Mouse (Mus musculus) macrophage (primary cell): ENCODE results near the gene Rln3. TPM values are rescaled to one million over a fixed set of nuclear protein-coding genes. Genes with fewer than 3 reads are reported as not detected.

Experiments
- H3K27ac ChIP-seq: fragments of 350-480 bp; formaldehyde crosslinking; 2 replicates; pipeline ENCODE4 v1.9.0; 2021
- H3K36me3 ChIP-seq: fragments of 350-480 bp; formaldehyde crosslinking; 2 replicates; pipeline ENCODE4 v1.9.0; 2021; ENCODE audit errors: inconsistent target
- H3K4me3 ChIP-seq: fragments of 350-480 bp; formaldehyde crosslinking; 2 replicates; pipeline ENCODE4 v1.9.0; 2021; ENCODE audit errors: inconsistent target
- H3K79me2 ChIP-seq: fragments of 350-480 bp; formaldehyde crosslinking; 2 replicates; pipeline ENCODE4 v1.9.0; 2021; ENCODE audit errors: inconsistent target
- WGBS: methylation state at CpG from one replicate; pipeline ENCODE4 v1.1.7; 2026; ENCODE audit warnings: inconsistent platforms; ENCODE audit not compliant: missing documents; 5-methylcytosine and 5-hydroxymethylcytosine counted together
- polyA plus RNA-seq: library from polyadenylated mRNA; stranded (reverse); fragments of 250-400 nt; gene quantifications from 3 replicates; pipeline ENCODE4 v1.2.4, GENCODE M21; 2018; ENCODE audit warnings: inconsistent platforms

The Rln3 gene
- polyA plus RNA-seq, 1 experiment from 2014 or later, result not detected

DNA sequence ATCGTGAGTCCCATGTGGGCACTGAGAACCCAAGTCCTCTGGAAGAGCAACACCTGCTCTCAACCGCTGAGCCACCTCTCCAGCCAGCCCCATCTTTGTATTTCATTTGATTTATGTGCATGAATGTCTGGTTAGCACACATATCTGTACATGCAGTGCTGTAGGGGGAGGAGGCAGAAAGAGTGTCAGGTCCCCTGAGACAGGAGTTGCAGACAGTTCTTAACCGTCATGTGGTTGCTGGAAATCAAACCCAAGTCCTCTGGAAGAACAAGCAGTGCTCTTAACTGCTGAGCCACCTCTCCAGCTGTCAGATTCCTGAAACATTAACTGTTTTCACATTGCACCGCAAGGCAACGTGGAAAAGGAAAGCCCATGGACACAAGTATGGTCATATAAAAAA is 3.4 kb upstream of the Rln3 start:
- 94% methylated on average over 5 of the region's 5 CpGs for WGBS
- no peak overlapping the region for H3K4me3 ChIP-seq

DNA sequence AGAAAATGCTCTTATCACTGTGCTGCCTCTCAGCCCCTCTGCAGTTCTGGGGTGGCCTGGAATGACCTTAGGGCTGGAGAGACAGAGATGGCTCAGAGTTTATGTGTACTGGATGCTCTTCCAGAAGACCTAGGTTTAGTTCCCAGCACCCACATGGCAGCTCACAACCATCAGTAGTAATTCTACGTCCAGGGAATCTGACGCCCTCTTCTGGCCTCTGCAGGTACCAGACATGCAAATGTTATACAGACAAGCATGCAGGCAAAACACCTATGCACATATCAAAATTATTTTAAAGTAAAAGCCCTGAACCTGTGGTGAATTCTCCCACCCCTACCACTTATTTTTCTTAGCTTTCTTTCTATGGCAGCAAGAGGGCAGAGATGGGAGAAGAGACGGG is 1.7 kb upstream of the Rln3 start:
- no peak overlapping the region for H3K4me3 ChIP-seq
- H3K27ac ChIP-seq, result no peak overlapping the region
- H3K36me3 ChIP-seq, result no peaks in the 10 kb centered on the region
- H3K79me2 ChIP-seq, result no peaks in the 10 kb centered on the region
- WGBS, result 96% methylated on average over 3 of the region's 3 CpGs

More for the DNA sequence above, 3.4 kb upstream of the Rln3 start:
- Histone ChIP-seq H3K79me2 (no peaks in the 10 kb centered on the region), H3K27ac (no peak overlapping the region), H3K36me3 (no peaks in the 10 kb centered on the region)

DNA sequence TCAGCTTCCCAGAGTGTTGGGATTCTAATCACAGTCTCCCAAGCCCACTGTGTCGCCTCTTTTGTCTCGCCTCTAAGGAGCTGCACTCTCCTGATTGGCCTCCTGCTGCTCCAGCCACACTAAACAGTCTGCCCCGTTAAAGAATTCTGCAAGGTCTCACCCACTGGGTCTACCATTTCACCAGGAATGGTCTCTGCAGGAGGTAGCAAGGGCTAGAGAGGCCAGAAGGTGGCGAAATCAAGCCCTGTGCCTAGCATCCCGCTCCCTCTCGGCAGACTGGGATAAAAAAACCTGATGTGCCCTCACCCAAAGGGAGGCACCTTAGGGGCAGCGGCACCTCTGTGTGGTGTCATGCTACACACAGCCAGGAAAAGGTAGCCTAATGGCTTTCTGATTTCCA is 697 bp downstream of the Rln3 start:
- WGBS, result 92% methylated on average over 7 of the region's 7 CpGs
- Histone ChIP-seq H3K79me2 (no peaks in the 10 kb centered on the region), H3K27ac (no peak overlapping the region)

DNA sequence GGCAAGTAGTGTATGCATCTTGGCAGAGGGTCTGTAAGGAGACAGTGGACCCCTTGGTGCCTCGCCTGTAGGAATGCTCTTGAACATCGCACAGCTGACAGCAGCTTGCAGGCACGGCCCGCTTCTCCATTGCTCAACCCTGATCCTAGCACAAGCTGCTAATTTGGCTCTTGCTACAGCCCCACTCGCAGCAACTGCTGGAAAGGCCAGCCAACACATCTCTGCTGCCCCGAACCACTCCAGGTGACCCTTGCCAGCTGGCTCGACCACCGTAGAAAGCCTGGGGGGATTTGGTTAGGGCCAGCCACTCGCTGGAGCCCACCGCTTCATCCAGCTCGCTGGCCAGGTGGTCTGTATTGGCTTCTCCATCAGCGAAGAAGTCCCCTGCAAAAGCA is 1.9 kb downstream of the Rln3 start:
- 50% methylated on average over 12 of the region's 12 CpGs for whole genome bisulfite sequencing
- Histone ChIP-seq H3K36me3 (no peaks in the 10 kb centered on the region), H3K4me3 (no peak overlapping the region), H3K27ac (no peak overlapping the region), H3K79me2 (no peaks in the 10 kb centered on the region)

More for the DNA sequence above, 697 bp downstream of the Rln3 start:
- H3K36me3 ChIP-seq, result no peaks in the 10 kb centered on the region
- no peak overlapping the region for H3K4me3 ChIP-seq

DNA sequence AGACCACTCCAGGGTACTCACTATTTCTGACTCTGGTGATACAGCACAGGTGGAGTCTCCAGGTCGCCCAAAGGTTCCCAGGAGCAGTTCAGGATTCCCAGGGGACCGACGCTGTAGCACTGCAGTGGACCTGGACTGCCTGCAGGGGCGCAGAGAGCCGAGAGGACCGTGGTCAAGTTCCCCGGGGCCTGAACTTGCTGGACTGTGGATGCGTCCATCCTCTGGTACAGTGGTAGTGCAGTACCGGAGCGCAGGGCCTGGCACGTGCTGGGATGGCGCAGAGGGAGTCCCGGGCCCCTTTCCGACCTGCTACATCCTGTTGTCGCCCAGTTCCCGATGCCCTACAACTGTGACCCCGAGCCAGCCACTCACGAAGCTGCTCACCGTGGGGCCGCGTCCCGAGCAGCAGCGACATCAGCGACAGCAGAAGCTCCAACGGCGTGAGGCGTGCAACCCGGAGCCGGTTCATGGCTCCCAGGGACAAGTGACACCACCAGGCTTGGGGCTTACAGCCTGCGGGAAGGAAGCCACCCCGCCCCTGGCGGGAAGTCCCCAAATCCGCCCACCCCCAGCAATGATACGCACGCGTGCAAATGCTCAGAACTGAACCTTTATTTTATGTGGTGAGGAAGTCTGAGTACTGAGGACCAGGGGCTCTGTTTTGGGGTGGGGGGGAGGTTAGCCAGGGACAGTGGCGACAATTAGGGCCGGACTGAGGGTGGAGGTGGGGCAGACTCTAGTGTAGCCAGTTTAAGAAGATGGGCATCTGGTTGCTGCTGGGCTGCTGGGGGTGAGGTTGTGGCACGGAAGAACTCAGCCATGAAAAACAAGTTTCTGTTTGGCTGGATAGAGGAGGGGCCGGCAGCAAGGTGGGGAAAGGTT is 2.5 kb downstream of the Rln3 start, which contains the start of gene Il27ra:
Gene Il27ra (minus strand): TSS at position 524 of the 882 bp plus-strand sequence.
- Histone ChIP-seq H3K4me3 (no peak within 1 kb of the TSS), H3K27ac (no peak within 1 kb of the TSS), H3K36me3 (no peaks in the 10 kb centered on the region), H3K79me2 (no peaks in the 10 kb centered on the region)
- WGBS, result 2% methylated on average over 39 of the region's 40 CpGs

DNA sequence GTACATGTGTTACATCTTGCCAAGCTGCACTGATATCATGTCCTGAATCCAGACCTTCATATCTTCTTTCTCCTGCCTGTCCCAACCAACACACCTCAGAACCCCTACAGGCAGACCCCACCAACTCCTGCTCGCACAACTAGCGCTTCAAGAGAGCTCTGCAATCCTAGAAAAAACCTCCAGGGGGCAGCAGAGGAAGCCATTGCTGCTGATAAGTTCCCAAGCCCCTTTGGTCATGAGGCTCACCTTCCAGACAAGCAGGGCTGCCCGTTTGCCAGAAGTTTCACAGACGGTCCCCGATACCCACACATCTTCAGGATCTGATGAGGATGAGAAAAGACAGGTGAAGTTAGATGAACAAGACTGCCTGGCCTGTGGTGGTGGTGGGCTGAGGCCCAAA is 5.8 kb downstream of the Rln3 start:
- no peak overlapping the region for H3K27ac ChIP-seq
- H3K36me3 ChIP-seq, result no peaks in the 10 kb centered on the region
- H3K4me3 ChIP-seq, result no peak overlapping the region
- 13% methylated on average over 5 of the region's 5 CpGs for WGBS
- H3K79me2 ChIP-seq, result no peaks in the 10 kb centered on the region

DNA sequence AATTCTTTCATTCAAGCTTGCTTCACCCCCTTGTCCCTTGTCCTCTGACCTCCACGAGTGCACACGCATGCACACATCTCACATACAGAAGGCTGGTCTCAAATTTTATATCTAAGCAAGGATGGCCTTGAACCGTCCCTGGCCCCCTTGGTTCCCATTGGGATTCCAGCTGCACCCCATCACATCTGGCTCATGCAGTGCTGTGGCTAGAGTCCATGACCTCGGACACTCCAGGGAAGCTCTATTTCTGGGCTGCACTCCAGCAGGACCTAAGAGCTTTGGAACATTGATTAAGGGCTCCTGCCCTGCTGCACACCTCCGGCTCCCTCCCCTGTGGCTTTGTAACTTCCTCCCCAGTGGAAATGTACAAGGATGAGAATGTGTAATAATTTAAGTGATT is 6.8 kb downstream of the Rln3 start:
- 96% methylated on average over 4 of the region's 5 CpGs for WGBS
- Histone ChIP-seq H3K4me3 (no peak overlapping the region), H3K27ac (no peak overlapping the region), H3K36me3 (no peaks in the 10 kb centered on the region), H3K79me2 (no peaks in the 10 kb centered on the region)

DNA sequence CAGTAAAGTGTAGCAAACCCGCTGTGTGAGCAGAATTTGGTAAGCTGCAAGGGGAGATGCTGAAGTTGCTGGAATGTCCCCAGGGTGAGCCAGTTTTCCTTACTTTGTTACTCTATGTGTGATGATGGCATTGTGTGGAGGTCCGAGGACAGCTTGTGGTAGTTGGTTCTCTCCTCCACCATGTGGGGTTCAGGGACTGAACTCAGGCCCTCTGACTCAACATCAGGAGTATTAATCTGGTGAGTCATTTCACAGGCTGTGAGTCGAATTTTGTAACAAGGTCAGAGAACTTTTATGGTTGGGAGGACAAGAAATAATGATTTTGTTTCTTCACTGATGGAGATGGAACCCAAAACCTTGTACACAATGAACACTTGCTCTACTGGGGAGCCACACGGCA is 12.0 kb downstream of the Rln3 start:
- Histone ChIP-seq H3K79me2 (no peaks in the 10 kb centered on the region), H3K36me3 (no peaks in the 10 kb centered on the region), H3K4me3 (no peak overlapping the region), H3K27ac (no peak overlapping the region)
- WGBS, result 86% methylated on average over 4 of the region's 4 CpGs

DNA sequence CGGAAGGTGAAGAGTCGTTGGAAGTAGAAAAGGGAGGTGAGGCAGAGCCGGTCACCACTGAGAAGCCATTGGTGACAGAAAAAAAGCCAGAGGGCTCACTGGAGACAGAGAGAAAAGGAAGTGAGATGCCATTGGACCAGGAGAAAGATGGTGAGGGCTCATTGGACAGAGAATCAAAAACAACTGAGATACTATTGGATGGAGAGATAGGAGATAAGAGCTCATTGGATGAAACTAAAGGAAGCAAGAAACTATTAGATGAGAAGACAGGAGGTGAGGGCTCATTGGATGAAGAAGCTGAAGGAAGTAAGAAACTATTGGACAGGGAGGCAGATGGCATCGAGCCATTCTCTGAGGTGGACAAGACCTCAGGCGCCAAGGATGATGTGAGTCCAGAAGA is 15.5 kb downstream of the Rln3 start:
- H3K27ac ChIP-seq, result no peak overlapping the region
- no peak overlapping the region for H3K4me3 ChIP-seq
- no peaks in the 10 kb centered on the region for H3K36me3 ChIP-seq
- WGBS, result 87% methylated on average over 5 of the region's 5 CpGs
- H3K79me2 ChIP-seq, result no peaks in the 10 kb centered on the region

DNA sequence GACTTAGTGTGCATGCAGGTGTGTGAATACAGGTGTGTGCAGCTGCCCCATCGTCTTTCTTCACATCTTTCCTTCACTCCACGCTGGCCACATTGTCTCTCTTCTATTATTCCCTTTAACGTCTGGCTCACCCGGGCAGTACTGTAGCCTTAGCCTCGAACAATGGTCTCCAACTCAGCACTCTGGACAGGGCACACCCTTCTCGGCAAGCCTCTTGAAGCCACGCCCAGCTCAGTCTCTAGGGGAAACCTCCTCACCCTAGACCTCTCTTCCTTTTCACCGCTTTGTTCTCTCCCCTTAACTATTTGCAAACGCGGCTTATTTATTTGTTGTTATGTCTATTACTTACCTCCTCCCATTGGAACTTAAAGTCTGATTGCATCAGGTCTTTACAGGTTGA is 17.4 kb downstream of the Rln3 start:
- Histone ChIP-seq H3K36me3 (no peaks in the 10 kb centered on the region), H3K27ac (no peak overlapping the region), H3K79me2 (no peaks in the 10 kb centered on the region), H3K4me3 (no peak overlapping the region)
- WGBS, result 11% methylated on average over 10 of the region's 10 CpGs

DNA sequence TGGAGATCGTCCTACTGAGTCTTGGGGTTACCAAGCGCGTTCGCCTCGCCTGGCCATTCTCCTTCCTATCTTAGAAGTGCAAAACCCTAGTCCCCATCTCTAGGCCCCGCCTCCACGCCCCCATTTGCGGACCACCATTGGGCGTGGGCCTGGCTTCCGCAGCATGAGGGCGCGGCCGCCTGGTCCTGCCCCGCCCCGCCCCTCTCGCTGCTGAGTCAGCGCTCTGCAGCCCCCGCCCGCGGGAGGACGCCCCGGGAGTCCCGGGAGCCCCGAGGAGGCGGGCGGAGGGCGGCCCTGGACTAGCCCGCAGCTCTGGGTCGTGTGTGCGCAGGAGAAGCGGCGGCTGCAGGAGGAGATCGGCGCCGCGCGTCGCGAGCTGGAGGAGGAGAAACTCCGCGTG is 18.9 kb downstream of the Rln3 start:
- no peak overlapping the region for H3K4me3 ChIP-seq
- 4% methylated on average over 41 of the region's 41 CpGs for WGBS
- H3K79me2 ChIP-seq, result no peaks in the 10 kb centered on the region
- H3K36me3 ChIP-seq, result no peaks in the 10 kb centered on the region
- H3K27ac ChIP-seq, result no peak overlapping the region

DNA sequence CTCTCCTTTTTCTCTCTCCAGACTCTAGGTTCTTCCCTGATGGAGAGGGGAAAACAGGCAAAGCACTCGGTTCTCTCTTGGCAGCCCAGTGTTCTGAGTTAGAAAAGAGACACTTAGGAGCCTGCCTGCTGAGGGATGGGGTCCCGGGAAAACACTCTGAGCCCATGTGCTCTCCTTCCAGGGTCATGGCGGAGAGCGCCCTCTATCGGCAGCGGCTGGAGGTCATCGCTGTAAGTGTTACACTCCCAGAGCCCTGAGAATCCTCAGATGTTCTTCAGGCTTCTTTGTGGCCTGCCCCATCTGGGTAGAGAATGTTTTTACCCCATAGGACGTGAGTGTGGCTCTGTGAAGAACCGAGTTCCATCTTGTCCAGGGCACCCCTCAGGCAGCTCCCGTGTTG is 20.6 kb downstream of the Rln3 start:
- Histone ChIP-seq H3K27ac (no peak overlapping the region), H3K79me2 (no peaks in the 10 kb centered on the region), H3K36me3 (no peaks in the 10 kb centered on the region), H3K4me3 (no peak overlapping the region)
- 27% methylated on average over 10 of the region's 10 CpGs for WGBS

DNA sequence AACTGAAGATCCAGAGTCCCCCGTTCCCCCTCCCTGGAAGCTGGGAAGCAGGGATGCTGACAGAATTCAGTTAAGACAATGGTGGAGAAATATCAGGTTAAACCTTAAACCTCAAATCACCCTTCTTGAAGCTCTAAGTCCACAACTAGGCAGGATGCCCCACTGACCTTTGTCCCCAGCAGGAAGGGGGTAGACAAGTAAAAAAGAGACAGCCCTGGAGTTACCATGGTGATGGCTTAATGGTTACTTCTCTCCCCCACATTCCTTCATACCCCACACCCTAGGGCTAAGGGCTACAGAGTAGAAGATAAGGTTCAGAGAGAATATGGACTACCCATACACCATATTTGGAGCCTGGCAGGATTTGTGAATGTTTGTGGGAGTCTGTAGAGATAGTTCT is 21.2 kb downstream of the Rln3 start:
- Histone ChIP-seq H3K79me2 (no peaks in the 10 kb centered on the region), H3K36me3 (no peaks in the 10 kb centered on the region), H3K27ac (no peak overlapping the region), H3K4me3 (no peak overlapping the region)
- 86% methylated on average over 1 of the region's 1 CpGs for WGBS

DNA sequence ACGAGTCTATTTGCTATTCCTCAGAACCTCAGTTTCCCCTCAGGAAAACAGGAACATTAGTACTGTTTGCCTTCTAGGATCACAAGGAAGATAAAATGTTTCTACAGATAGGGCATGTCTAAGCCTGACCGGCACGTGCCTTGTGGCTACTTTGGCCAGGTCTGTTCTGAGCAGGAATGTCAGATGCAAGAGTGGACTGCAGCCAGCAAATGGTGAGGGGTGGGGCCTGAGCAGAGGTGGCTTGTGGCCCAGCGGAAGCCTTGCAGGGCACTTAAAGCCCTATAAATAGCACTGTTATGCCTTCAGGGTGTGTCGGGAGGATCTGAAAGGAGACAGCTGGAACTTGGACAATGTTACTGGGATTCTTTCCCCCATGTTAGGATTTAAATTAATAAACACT is 21.7 kb downstream of the Rln3 start:
- H3K79me2 ChIP-seq, result no peaks in the 10 kb centered on the region
- no peaks in the 10 kb centered on the region for H3K36me3 ChIP-seq
- 19% methylated on average over 5 of the region's 5 CpGs for WGBS
- no peak overlapping the region for H3K4me3 ChIP-seq
- H3K27ac ChIP-seq, result no peak overlapping the region

DNA sequence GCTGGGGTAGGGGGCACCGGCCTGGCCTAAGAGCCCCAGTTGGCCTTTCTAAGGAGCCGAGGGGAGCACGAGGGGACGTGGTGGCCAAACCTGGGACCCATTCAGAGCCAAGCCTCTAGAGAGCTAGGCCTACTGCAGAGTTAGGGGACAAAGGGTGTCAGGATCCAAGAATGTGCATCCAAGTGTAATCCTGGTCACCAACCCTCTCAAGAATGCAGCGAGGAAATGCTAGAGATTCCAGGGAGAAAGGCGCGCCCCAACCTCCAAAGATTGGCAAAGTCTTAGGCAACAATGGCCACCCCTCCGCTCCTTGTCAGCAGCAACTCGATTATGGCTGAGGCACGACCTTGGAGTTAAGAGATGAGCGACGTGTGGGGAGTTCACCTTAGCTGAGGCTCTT is 23.2 kb downstream of the Rln3 start:
- 72% methylated on average over 9 of the region's 12 CpGs for WGBS
- H3K36me3 ChIP-seq, result no peaks in the 10 kb centered on the region
- no peaks in the 10 kb centered on the region for H3K79me2 ChIP-seq
- no peak overlapping the region for H3K27ac ChIP-seq
- H3K4me3 ChIP-seq, result no peak overlapping the region

DNA sequence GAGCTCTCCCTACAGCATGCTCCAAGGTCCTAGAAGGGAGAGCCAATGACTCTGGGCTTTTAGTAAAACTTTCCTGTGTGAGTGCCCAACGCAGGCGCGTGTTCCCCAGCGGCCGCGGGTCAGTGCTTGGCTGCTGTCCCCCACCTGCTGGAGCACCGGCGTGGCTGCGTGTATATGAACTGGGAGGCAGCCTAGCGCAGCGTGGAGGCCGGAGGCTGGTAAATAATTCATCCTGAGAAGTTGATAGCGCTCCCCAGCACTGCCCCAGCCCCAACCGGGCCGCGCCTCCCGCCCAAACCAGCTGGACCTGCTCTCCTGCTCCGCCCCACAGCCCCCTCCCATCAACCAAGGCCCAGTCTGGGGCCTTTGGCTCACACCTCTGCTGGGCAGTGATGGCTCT is 23.7 kb downstream of the Rln3 start, which contains the start of gene Palm3:
Gene Palm3 (plus strand): TSS at position 376 of the 400 bp plus-strand sequence.
- H3K27ac ChIP-seq, result no peak within 1 kb of the TSS
- no peak within 1 kb of the TSS for H3K4me3 ChIP-seq
- no peaks in the 10 kb centered on the region for H3K36me3 ChIP-seq
- WGBS, result 68% methylated on average over 15 of the region's 18 CpGs
- H3K79me2 ChIP-seq, result no peaks in the 10 kb centered on the region
